In genomic region chr6:108862548-108862947, GRCm38 (mm10) we compare ENCODE assay signal across 10 mouse cellular contexts. TPM values are rescaled to one million over a fixed set of nuclear protein-coding genes. Genes with fewer than 3 reads are reported as not detected.
DNase-seq lines count a peak whose midpoint lies in the region; ATAC-seq and TF ChIP-seq lines count a peak whose summit lies in the region.
"Had no signal": no experiment of that assay in that cellular context is flagged by ENCODE, and none has a peak within 500 bp of the region (broad histone marks: within the 10 kb centered on the region; RNA-seq: fewer than 3 reads in every experiment).

No protein-coding gene starts in this region.

- H3K27me3 ChIP-seq in kidney, embryonic 15.5 days, result no peaks in the 10 kb centered on the region
- no peaks in the 10 kb centered on the region for H3K27me3 ChIP-seq in lung, postnatal 0 days (replicated peaks; ENCODE audit: insufficient read depth, low read length)
- no peaks in the 10 kb centered on the region for H3K27me3 ChIP-seq in neural tube, embryonic 15.5 days (replicated peaks)
- H3K27me3 ChIP-seq: neural tube, embryonic 12.5 days; stomach, embryonic 15.5 days had no signal

- H3K4me2 ChIP-seq in kidney, embryonic 15.5 days, result no peak overlapping the region
- no peak overlapping the region for H3K4me2 ChIP-seq in lung, postnatal 0 days (replicated peaks; ENCODE audit: low read depth, low read length)
- H3K4me2 ChIP-seq in neural tube, embryonic 15.5 days, result no peak overlapping the region
- H3K4me2 ChIP-seq: neural tube, embryonic 12.5 days; stomach, embryonic 15.5 days had no signal

- no peaks in the 10 kb centered on the region for H3K4me1 ChIP-seq in kidney, embryonic 15.5 days
- no peaks in the 10 kb centered on the region for H3K4me1 ChIP-seq in lung, postnatal 0 days (ENCODE audit: insufficient read depth, low read depth, low read length)
- no peaks in the 10 kb centered on the region for H3K4me1 ChIP-seq in neural tube, embryonic 15.5 days
- H3K4me1 ChIP-seq: neural tube, embryonic 12.5 days; stomach, embryonic 15.5 days had no signal

- no peak overlapping the region for H3K4me3 ChIP-seq in kidney, embryonic 15.5 days (replicated peaks)
- H3K4me3 ChIP-seq in lung, postnatal 0 days (ENCODE audit: low read depth, low read length), result no peak overlapping the region
- no peak overlapping the region for H3K4me3 ChIP-seq in neural tube, embryonic 15.5 days (replicated peaks)
- H3K4me3 ChIP-seq: neural tube, embryonic 12.5 days; stomach, embryonic 15.5 days had no signal

- H3K9me3 ChIP-seq in kidney, embryonic 15.5 days (replicated peaks), result peaks cover 5% of the 10 kb centered on the region; the same call in 1 of the 2 replicates
- no peaks in the 10 kb centered on the region for H3K9me3 ChIP-seq in lung, postnatal 0 days (ENCODE audit: low read length)
- H3K9me3 ChIP-seq in neural tube, embryonic 15.5 days (replicated peaks), result 0 out of 2 replicates have a peak, but pooled peaks cover 6% of the 10 kb centered on the region
- H3K9me3 ChIP-seq: stomach, embryonic 15.5 days had no signal

- no peak for TF ChIP-seq EP300 in lung, postnatal 0 days (IDR thresholded peaks at IDR 0.05)

- no peak for ATAC-seq in kidney, embryonic 15.5 days (replicated peaks; ENCODE audit: low FRiP score)
- peak; percentile 63 for ATAC-seq in CD4-positive, CD25-positive, alpha-beta regulatory T cell, adult 4 months
- ATAC-seq in lung, postnatal 0 days, result peak; percentile 43
- ATAC-seq in neural tube, embryonic 15.5 days (ENCODE audit: low FRiP score), result no peak

- 74% methylated on average over 2 of the region's 2 CpGs for WGBS in kidney, embryonic 15.5 days
- 43% methylated on average over 2 of the region's 2 CpGs for WGBS in lung, postnatal 0 days
- 84% methylated on average over 2 of the region's 2 CpGs for WGBS in neural tube, embryonic 15.5 days

- peaks cover 12% of the 10 kb centered on the region for H3K36me3 ChIP-seq in kidney, embryonic 15.5 days
- peaks cover 7% of the 10 kb centered on the region; the same call in 1 of the 2 replicates for H3K36me3 ChIP-seq in lung, postnatal 0 days (ENCODE audit: insufficient read depth, low read length)
- peaks cover 9% of the 10 kb centered on the region; the same call in 1 of the 2 replicates for H3K36me3 ChIP-seq in neural tube, embryonic 15.5 days
- H3K36me3 ChIP-seq: stomach, embryonic 15.5 days had no signal

- no peak overlapping the region for H3K27ac ChIP-seq in kidney, embryonic 15.5 days
- no peak overlapping the region for H3K27ac ChIP-seq in lung, postnatal 0 days (ENCODE audit: low read length)
- no peak overlapping the region for H3K27ac ChIP-seq in neural tube, embryonic 15.5 days (replicated peaks)
- H3K27ac ChIP-seq: neural tube, embryonic 12.5 days; stomach, embryonic 15.5 days had no signal

- no peak for TF ChIP-seq CTCF in lung, postnatal 0 days (IDR thresholded peaks at IDR 0.05)

- DNase-seq in adrenal gland, postnatal 25 days, result peak; percentile 23
- DNase-seq in adrenal gland, adult 8-10 months, result no peak
- DNase-seq in kidney, postnatal 10 days, result peak; percentile 27
- no peak for DNase-seq in lung, postnatal 0 days (ENCODE audit: low spot score)
- no peak for DNase-seq in yolk sac, embryonic 10.5 days (ENCODE audit: low spot score)

- H3K9ac ChIP-seq in kidney, embryonic 15.5 days, result no peak overlapping the region
- no peak overlapping the region for H3K9ac ChIP-seq in lung, postnatal 0 days (replicated peaks; ENCODE audit: low read depth)
- H3K9ac ChIP-seq in neural tube, embryonic 15.5 days (replicated peaks), result no peak overlapping the region
- H3K9ac ChIP-seq: neural tube, embryonic 12.5 days; stomach, embryonic 15.5 days had no signal

RNA-seq across cellular contexts. Expression of gene Edem1, which starts 34.1 kb away (rescaled TPM):
- 60.2 and 64.4 TPM in 2 replicates for total RNA-seq in adrenal gland, postnatal 25 days (2021)
- 10 to 100 TPM; 47.9 to 57.0 (median 51.4) TPM for total RNA-seq in adrenal gland, adult 8-10 months (2022)
- polyA plus RNA-seq in kidney, embryonic 15.5 days (2015; fragmentation: Nextera tagmentation; extraction: Ambion mirVana), result 25.1 TPM in 2 replicates
- polyA plus RNA-seq in CD4-positive, CD25-positive, alpha-beta regulatory T cell, adult 4 months (2017; shearing (Covaris generic)), result 10 to 100 TPM; 37.2 to 45.8 TPM
- 15.0 and 15.5 TPM in 2 replicates for polyA plus RNA-seq in lung, postnatal 0 days (2015; fragmentation: Nextera tagmentation; extraction: Ambion mirVana)
- polyA plus RNA-seq in neural tube, embryonic 15.5 days (2015; fragmentation: Nextera tagmentation; extraction: Ambion mirVana), result 5.3 and 11.6 TPM in 2 replicates

Comparison
In these comparisons a context has a peak if more than half of its experiments do, and no peak if none do; other contexts are left out.
1. DNase-seq: peak in adrenal gland, postnatal 25 days (single experiment) and kidney, postnatal 10 days (single experiment); none in adrenal gland, adult 8-10 months (single experiment), lung, postnatal 0 days (single experiment) and yolk sac, embryonic 10.5 days (single experiment).
2. ATAC-seq: peak in CD4-positive, CD25-positive, alpha-beta regulatory T cell, adult 4 months (single experiment) and lung, postnatal 0 days (single experiment); none in kidney, embryonic 15.5 days (single experiment) and neural tube, embryonic 15.5 days (single experiment).